Mouse (Mus musculus) central nervous system, embryonic 11.5 days (tissue): ENCODE measurements around the gene Trappc10. TPM values are rescaled to one million over a fixed set of nuclear protein-coding genes. Genes with fewer than 3 reads are reported as not detected.

Source experiments
- polyA plus RNA-seq: library from polyadenylated mRNA; depleted of rRNA; stranded (reverse); fragments of >200 nt; gene quantifications from 2 replicates; pipeline ENCODE4 v1.2.3, GENCODE M21; 2012; rRNA removed

Gene Trappc10
- polyA plus RNA-seq = 26.1 and 35.5 TPM in 2 replicates

GRCm38 (mm10) chr10:78244438-78245224 lies at the start of gene Trappc10:
TSS of gene Trappc10 (minus strand) at chr10:78244641.

DNA sequence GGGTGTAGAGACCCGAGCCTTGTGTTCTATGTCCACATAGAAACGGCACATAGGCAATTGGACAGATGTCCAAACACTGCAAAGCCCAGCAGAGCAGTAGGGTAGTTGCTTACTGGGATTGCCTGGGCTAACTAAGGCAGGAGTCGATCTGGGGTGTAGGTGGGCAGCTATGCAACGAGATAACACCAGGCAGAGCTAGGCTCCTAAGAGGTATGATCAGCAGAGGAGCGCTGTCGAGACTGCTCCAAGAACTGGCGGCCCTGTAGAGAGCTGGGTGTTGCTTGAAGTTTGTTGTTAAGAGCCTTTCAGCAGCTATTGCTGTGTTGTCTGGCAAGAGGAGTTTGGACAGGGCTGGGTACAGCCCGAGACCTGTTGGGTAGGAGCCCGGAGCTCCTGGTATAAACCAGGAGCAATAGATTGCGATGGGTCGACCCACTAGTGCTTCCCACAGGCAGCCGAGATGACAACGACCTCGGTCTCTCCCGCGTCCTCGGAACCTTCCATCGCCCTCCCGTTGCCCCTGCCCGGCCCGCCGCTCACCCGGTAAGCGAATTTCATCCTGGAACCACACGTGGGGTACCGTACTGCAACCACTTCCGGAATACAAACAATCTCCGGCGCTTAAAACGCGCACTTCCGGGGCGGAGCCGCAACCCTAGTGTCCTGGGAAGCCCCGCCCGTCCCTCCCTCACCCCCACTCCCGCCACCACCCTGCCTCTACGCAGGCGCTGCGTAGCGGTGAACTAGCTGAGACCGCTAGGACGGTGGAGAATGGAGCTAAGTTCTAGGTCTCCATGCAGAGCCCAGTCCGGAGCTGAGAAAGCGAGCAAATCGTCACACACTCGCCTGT lies 59.7 kb downstream of the Trappc10 start, which contains the start of gene Pwp2:
Gene Pwp2 (minus strand): TSS at position 619 of the 850 bp plus-strand sequence.

DNA sequence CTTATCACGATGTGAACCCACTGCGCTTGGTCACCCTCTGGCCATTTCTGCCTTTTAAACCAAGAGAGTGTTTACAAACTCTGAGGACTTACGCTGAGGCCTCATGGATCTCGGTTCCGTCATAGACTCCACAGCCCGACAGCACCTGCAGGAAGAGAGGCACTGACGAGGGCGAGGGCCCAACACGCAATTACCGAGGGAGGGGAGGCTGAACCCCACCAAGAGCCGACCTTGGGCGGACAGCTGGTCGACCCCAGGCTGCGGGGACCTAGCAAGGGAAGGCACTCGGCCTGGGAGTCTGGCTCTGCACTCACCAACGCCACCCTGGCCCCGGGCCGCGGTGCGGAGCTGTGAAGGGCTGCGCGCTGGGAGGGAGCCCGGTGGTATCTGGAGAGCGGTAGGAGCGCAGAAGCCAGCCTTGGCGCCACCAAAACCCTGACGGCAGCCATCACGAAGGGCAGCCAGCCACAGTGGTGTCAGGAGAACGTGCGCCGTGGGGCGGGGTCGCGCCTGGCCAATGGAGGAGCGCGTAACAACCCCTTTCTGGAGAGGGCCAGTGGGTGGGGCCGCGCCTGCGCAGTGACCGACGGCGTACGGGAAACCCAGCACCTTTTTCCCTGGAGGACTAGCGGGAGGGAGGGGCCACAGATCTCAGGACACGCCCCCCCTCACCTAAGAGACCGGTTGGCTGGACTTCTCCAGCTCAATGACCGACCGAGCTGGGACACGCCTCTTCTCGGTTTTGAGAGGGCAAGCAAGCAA lies 75.0 kb downstream of the Trappc10 start, which contains the start of gene D10Jhu81e:
Gene D10Jhu81e (minus strand): TSS at position 502 of the 762 bp plus-strand sequence.

Other genes starting within 250 kb of the Trappc10 start
- gene Pfkl, start 234.6 kb downstream of the Trappc10 start, polyA plus RNA-seq = 104 and 106 TPM in 2 replicates
- gene Dnmt3l, start 202.7 kb downstream of the Trappc10 start, polyA plus RNA-seq = 0.02 TPM in 1 of 2 replicates, not detected in the other
- gene Aire, start 201.0 kb downstream of the Trappc10 start, polyA plus RNA-seq = 1.1 and 1.2 TPM in 2 replicates
- 1.8 and 3.1 TPM in 2 replicates for gene Icosl, start 175.3 kb downstream of the Trappc10 start, polyA plus RNA-seq
- gene D10Jhu81e, start 74.9 kb downstream of the Trappc10 start, polyA plus RNA-seq = 64.2 and 80.7 TPM in 2 replicates
- 16.5 and 17.5 TPM in 2 replicates for gene Pwp2, start 59.5 kb downstream of the Trappc10 start, polyA plus RNA-seq
- 50.2 and 70.5 TPM in 2 replicates for gene Agpat3, start 107.8 kb upstream of the Trappc10 start, polyA plus RNA-seq
- gene Rrp1, start 168.4 kb upstream of the Trappc10 start, polyA plus RNA-seq = 383 and 611 TPM in 2 replicates
- 65.4 and 83.7 TPM in 2 replicates for gene Cstb, start 181.0 kb upstream of the Trappc10 start, polyA plus RNA-seq
- gene Pdxk, start 220.3 kb upstream of the Trappc10 start, polyA plus RNA-seq = 7.1 and 7.9 TPM in 2 replicates